Comparison of ENCODE assay signal across 8 mouse cellular contexts in genomic region chr17:23546702-23547505, GRCm38 (mm10). TPM values are rescaled to one million over a fixed set of nuclear protein-coding genes. Genes with fewer than 3 reads are reported as not detected.
A peak's percentile ranks its signal among the peaks of the same experiment; 100 is the strongest.
DNase-seq lines count a peak whose midpoint lies in the region; ATAC-seq and TF ChIP-seq lines count a peak whose summit lies in the region.

No protein-coding gene starts in this region.

- CTCF ChIA-PET in Patski (lab: Charles Lee) = interaction anchor here (0.7 to 1.3 kb wide), 4 partner anchors 9 to 16 kb away, joined by 3 to 5 read pairs (median 3); no protein-coding TSS in a partner anchor

- peaks cover 5% of the 10 kb centered on the region; the same call in 1 of the 2 replicates for H3K4me1 ChIP-seq in hindbrain, embryonic 14.5 days (replicated peaks; ENCODE audit: control insufficient read depth, insufficient read depth, low read length)

- no peaks in the 10 kb centered on the region for H3K36me3 ChIP-seq in hindbrain, embryonic 14.5 days (replicated peaks; ENCODE audit: control insufficient read depth, insufficient read depth)

- ATAC-seq in Patski = peak; percentile 23
- ATAC-seq in hindbrain, embryonic 14.5 days (ENCODE audit: low FRiP score) = peak; percentile 31

- peak overlapping the region; percentile 60 for H3K4me3 ChIP-seq in hindbrain, embryonic 14.5 days (replicated peaks; ENCODE audit: low read length)

- H3K9ac ChIP-seq in hindbrain, embryonic 14.5 days = peak overlapping the region; percentile 68

- in situ Hi-C loops in Patski (cut with MboI; ENCODE audit: low pct_unique_long_range_greater_than_20kb) = loop anchor here (10.0 kb wide), 1 partner anchor 362 kb away; no protein-coding TSS in a partner anchor

- peak overlapping the region; percentile 56 for H3K4me2 ChIP-seq in hindbrain, embryonic 14.5 days (replicated peaks)

- no peaks in the 10 kb centered on the region for H3K9me3 ChIP-seq in hindbrain, embryonic 14.5 days (ENCODE audit: control insufficient read depth, low read length)

- H3K27me3 ChIP-seq in Patski = no peaks in the 10 kb centered on the region
- peaks cover under 1% of the 10 kb centered on the region; the same call in 1 of the 2 replicates for H3K27me3 ChIP-seq in hindbrain, embryonic 14.5 days (ENCODE audit: control insufficient read depth, insufficient read depth, low read length)

- under 1% methylated on average over 42 of the region's 42 CpGs for WGBS in hindbrain, embryonic 14.5 days

- peak; percentile 41 for DNase-seq in Patski (ENCODE audit: low read depth, low spot score)
- peak; percentile 84 to 92 for DNase-seq in cerebellum, postnatal 36 days
- DNase-seq in frontal cortex, postnatal 36 days (ENCODE audit: low spot score in 2 of 2) = peak; percentile 95 to 96
- peak; percentile 96 for DNase-seq in hindbrain, embryonic 14.5 days (ENCODE audit: low spot score)
- DNase-seq in layer of hippocampus, postnatal 25 days (ENCODE audit: extremely low spot score in 1 of 2, low spot score in 1 of 2) = peak; percentile 94 to 98
- DNase-seq in lung, postnatal 14 days = peak; percentile 92
- peak; percentile 76 for DNase-seq in ovary, postnatal 14 days (ENCODE audit: low spot score)
- peak; percentile 69 to 86 for DNase-seq in thymus, postnatal 10 days (ENCODE audit: low spot score in 2 of 2)

- TF ChIP-seq CTCF in Patski (IDR thresholded peaks at IDR 0.05) = no peak

- POLR2A ChIA-PET in Patski (lab: Charles Lee) = interaction anchor here (0.6 to 1.6 kb wide), 3 partner anchors 17 to 52 kb away, joined by 3 to 5 read pairs (median 3); partner anchors contain the start of genes Zfp13 and Zfp213

- H3K27ac ChIP-seq in hindbrain, embryonic 14.5 days = 0 out of 2 replicates have a peak overlapping the region, but pooled peaks have one; percentile 58

RNA-seq across cellular contexts. Expression of gene Zfp213, which starts 17.1 kb away (rescaled TPM):
- polyA plus RNA-seq in Patski (2021) = 8.6 TPM
- polyA plus RNA-seq in hindbrain, embryonic 14.5 days (2014; fragmentation: Nextera tagmentation; extraction: Ambion mirVana) = 15.4 and 15.6 TPM in 2 replicates
- 1 to 10 TPM; 5.5 to 7.6 TPM for total RNA-seq in layer of hippocampus, postnatal 25 days (2021)

RNA-seq across cellular contexts. Expression of gene Zfp13, which starts 52.4 kb away (rescaled TPM):
- 6.8 TPM for polyA plus RNA-seq in Patski (2021)
- 20.3 and 21.4 TPM in 2 replicates for polyA plus RNA-seq in hindbrain, embryonic 14.5 days (2014; fragmentation: Nextera tagmentation; extraction: Ambion mirVana)
- total RNA-seq in layer of hippocampus, postnatal 25 days (2021) = 10 to 100 TPM; 30.2 to 35.1 TPM

RNA-seq across cellular contexts. Expression of gene Zscan10, which starts 53.8 kb away (rescaled TPM):
- not detected for polyA plus RNA-seq in Patski (2021)
- polyA plus RNA-seq in hindbrain, embryonic 14.5 days (2014; fragmentation: Nextera tagmentation; extraction: Ambion mirVana) = 0.25 and 0.27 TPM in 2 replicates
- total RNA-seq in layer of hippocampus, postnatal 25 days (2021) = not detected

Comparison
In these comparisons a context has a peak if more than half of its experiments do, and no peak if none do; other contexts are left out.
1. Peak in every context shown above with its lines: DNase-seq, ATAC-seq, H3K4me3 ChIP-seq and H3K27ac ChIP-seq.
2. DNase-seq: peak in every context shown above with its lines; median percentile 96 in hindbrain, embryonic 14.5 days; 96 in layer of hippocampus, postnatal 25 days; 96 in frontal cortex, postnatal 36 days; 92 in lung, postnatal 14 days; 88 in cerebellum, postnatal 36 days; 78 in thymus, postnatal 10 days; 76 in ovary, postnatal 14 days; 41 in Patski.